Mouse (Mus musculus) G1E (cell line): ENCODE data around the gene Gcgr. TPM values are rescaled to one million over a fixed set of nuclear protein-coding genes. Genes with fewer than 3 reads are reported as not detected.

ENCODE experiments used
- ATAC-seq: 2 replicates; pipeline ENCODE4 v1.8.0; 2016; ENCODE audit warnings: mild to moderate bottlenecking; ENCODE audit not compliant: insufficient number of reproducible peaks, poor library complexity, low FRiP score, severe bottlenecking; ENCODE audit errors: extremely low read depth
- DNase-seq: peaks from one replicate; pipeline ENCODE4 v3.0.0; 2012; ENCODE audit warnings: low spot score
- H3K27me3 ChIP-seq: 2 replicates; pipeline ENCODE4 v1.6.1; 2012; ENCODE audit warnings: mild to moderate bottlenecking, low read length, inconsistent platforms; ENCODE audit not compliant: insufficient read depth
- H3K36me3 ChIP-seq: replicated peaks from 2 replicates; pipeline ENCODE3; 2012; ENCODE audit warnings: mild to moderate bottlenecking, inconsistent platforms
- H3K4me1 ChIP-seq: 2 replicates; pipeline ENCODE4 v1.6.1; 2012; ENCODE audit warnings: low read depth, low read length, inconsistent platforms, mixed read lengths; ENCODE audit not compliant: insufficient read depth
- H3K4me3 ChIP-seq: 2 replicates; pipeline ENCODE4 v1.5.1; 2012; ENCODE audit warnings: low read depth, mild to moderate bottlenecking, inconsistent platforms, low read length, moderate library complexity, mixed read lengths
- H3K9me3 ChIP-seq: replicated peaks from 2 replicates; pipeline ENCODE4 v1.6.1; 2012; ENCODE audit warnings: inconsistent platforms
- CTCF ChIP-seq: IDR thresholded peaks from 2 replicates; pipeline ENCODE4 v1.5.1; 2012; ENCODE audit warnings: low read depth, low read length, inconsistent platforms, mixed read lengths
- GATA1 ChIP-seq: IDR thresholded peaks from 2 replicates; pipeline ENCODE4 v1.6.1; 2012; ENCODE audit warnings: borderline replicate concordance, low read length, inconsistent platforms, mixed read lengths
- GATA2 ChIP-seq: IDR thresholded peaks from 2 replicates; pipeline ENCODE4 v1.6.1; 2012; ENCODE audit warnings: low read depth, low read length, inconsistent platforms, borderline replicate concordance
- POLR2AphosphoS5 ChIP-seq: IDR thresholded peaks from 2 replicates; pipeline ENCODE4 v1.6.1; 2012; ENCODE audit warnings: low read depth, low read length, inconsistent platforms; ENCODE audit not compliant: insufficient replicate concordance
- TAL1 ChIP-seq: conservative IDR thresholded peaks from 2 replicates; pipeline ENCODE4 v1.6.1; 2012; ENCODE audit warnings: low read depth, low read length, inconsistent platforms, mixed read lengths
- polyA plus RNA-seq: library from polyadenylated mRNA; stranded (reverse); fragments of >175 nt; gene quantifications from 2 replicates; pipeline ENCODE4 v1.2.3, GENCODE M21; 2012
- total RNA-seq, 2 experiments: library from RNA; stranded (forward) in 1 of 2; stranded (reverse) in 1 of 2; fragments of 200-1000 nt in 1 of 2; fragments of >200 nt in 1 of 2; fragmentation: Nextera tagmentation in 1 of 2; gene quantifications; 2 replicates each; pipeline ENCODE4 v1.2.3; 2014 to 2017

Gcgr gene
- total and polyA plus RNA-seq, 3 experiments: not detected

GRCm38 (mm10) chr11:120527690-120528354, 2.7 kb upstream of the Gcgr start:
- ATAC-seq: no peak
- TF ChIP-seq CTCF (no peak), POLR2AphosphoS5 (no peak), TAL1 (no peak), GATA2 (no peak), GATA1 (no peak)
- H3K27me3 ChIP-seq: peaks cover 59% of the 10 kb centered on the region

DNA sequence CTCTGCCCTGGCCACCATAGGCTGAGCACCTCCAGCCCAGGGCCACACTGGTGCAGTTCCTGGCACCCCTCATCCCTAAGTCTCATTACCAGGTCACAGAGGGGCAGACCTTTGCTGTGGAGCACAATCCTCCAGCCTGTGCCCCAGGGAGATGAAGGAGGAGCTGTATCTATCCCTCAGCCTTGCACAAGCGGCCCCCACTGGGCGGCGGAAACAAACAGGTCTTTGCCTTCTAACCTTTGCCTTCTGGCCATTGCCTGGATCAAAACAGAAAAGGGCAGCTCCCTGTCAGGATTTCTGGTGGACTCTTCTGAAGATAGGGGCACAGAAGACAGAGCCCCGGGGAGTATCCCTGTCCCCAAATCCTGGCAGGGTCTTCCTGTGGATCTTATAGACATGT, 1.6 kb upstream of the Gcgr start:
- TF ChIP-seq GATA1: no peak
- TF ChIP-seq TAL1: no peak
- TF ChIP-seq POLR2AphosphoS5: no peak
- no peak for TF ChIP-seq GATA2
- TF ChIP-seq CTCF: no peak
- no peak for ATAC-seq
- H3K27me3 ChIP-seq: peaks cover 58% of the 10 kb centered on the region

More at GRCm38 (mm10) chr11:120527690-120528354, 2.7 kb upstream of the Gcgr start:
- Histone ChIP-seq H3K9me3 (peaks cover 14% of the 10 kb centered on the region), H3K4me3 (no peak overlapping the region; the same call in 1 of the 2 replicates), H3K4me1 (peaks cover 26% of the 10 kb centered on the region), H3K36me3 (no peaks in the 10 kb centered on the region)
- no peak for DNase-seq

GRCm38 (mm10) chr11:120531646-120532045, 1.1 kb downstream of the Gcgr start:
- Histone ChIP-seq H3K4me1 (peaks cover 25% of the 10 kb centered on the region), H3K4me3 (no peak overlapping the region), H3K27me3 (peaks cover 81% of the 10 kb centered on the region), H3K36me3 (no peaks in the 10 kb centered on the region), H3K9me3 (peaks cover 14% of the 10 kb centered on the region)
- ATAC-seq (no peak), DNase-seq (no peak)
- TF ChIP-seq CTCF: no peak

More for the DNA sequence above, 1.6 kb upstream of the Gcgr start:
- H3K36me3 ChIP-seq: no peaks in the 10 kb centered on the region
- H3K9me3 ChIP-seq: peaks cover 14% of the 10 kb centered on the region
- DNase-seq: no peak
- H3K4me3 ChIP-seq: no peak overlapping the region
- peaks cover 26% of the 10 kb centered on the region for H3K4me1 ChIP-seq

GRCm38 (mm10) chr11:120534093-120534492, 3.6 kb downstream of the Gcgr start:
- ATAC-seq (no peak), DNase-seq (no peak)
- TF ChIP-seq GATA1 (no peak), GATA2 (no peak), POLR2AphosphoS5 (no peak), CTCF (no peak), TAL1 (no peak)
- Histone ChIP-seq H3K4me1 (peaks cover 16% of the 10 kb centered on the region), H3K9me3 (peaks cover 14% of the 10 kb centered on the region), H3K27me3 (peaks cover 95% of the 10 kb centered on the region), H3K36me3 (no peaks in the 10 kb centered on the region), H3K4me3 (no peak overlapping the region)

GRCm38 (mm10) chr11:120535145-120535544, 4.6 kb downstream of the Gcgr start:
- DNase-seq (no peak), ATAC-seq (no peak)
- Histone ChIP-seq H3K4me3 (no peak overlapping the region), H3K4me1 (peaks cover 26% of the 10 kb centered on the region), H3K9me3 (peaks cover 11% of the 10 kb centered on the region), H3K27me3 (peaks cover 90% of the 10 kb centered on the region), H3K36me3 (no peaks in the 10 kb centered on the region)
- TF ChIP-seq GATA1 (no peak), TAL1 (no peak), CTCF (no peak), GATA2 (no peak), POLR2AphosphoS5 (no peak)

- no peak for ATAC-seq
- no peak for DNase-seq
- TF ChIP-seq POLR2AphosphoS5: no peak
- TF ChIP-seq GATA2: no peak
- TF ChIP-seq GATA1: no peak
- TF ChIP-seq CTCF: no peak
- no peak for TF ChIP-seq TAL1
- H3K27me3 ChIP-seq: peaks cover 83% of the 10 kb centered on the region
- H3K36me3 ChIP-seq: no peaks in the 10 kb centered on the region
- H3K4me1 ChIP-seq: peaks cover 26% of the 10 kb centered on the region
- H3K4me3 ChIP-seq: no peak overlapping the region
- peaks cover 4% of the 10 kb centered on the region for H3K9me3 ChIP-seq
These were observed 5.3 kb downstream of the Gcgr start for GRCm38 (mm10) chr11:120535804-120536203.
